Mouse (Mus musculus) kidney, embryonic 14.5 days (tissue): ENCODE results near the gene Irf8. TPM values are rescaled to one million over a fixed set of nuclear protein-coding genes. Genes with fewer than 3 reads are reported as not detected.

Experiments
- ATAC-seq: fragments of 200-750 bp; cut with Nextera tagmentation; 2 replicates; pipeline ENCODE4 v1.8.0; 2017; ENCODE audit warnings: moderate number of reproducible peaks, mild to moderate bottlenecking, moderate TSS enrichment, moderate library complexity; ENCODE audit not compliant: low FRiP score, low TSS enrichment
- H3K27ac ChIP-seq: fragments of 300-500 bp; sonication (generic); 2 replicates; pipeline ENCODE4 v1.5.1; 2014; ENCODE audit warnings: low read depth, mild to moderate bottlenecking, low read length, moderate library complexity, mixed read lengths
- H3K27me3 ChIP-seq: fragments of 300-500 bp; sonication (generic); 2 replicates; pipeline ENCODE4 v1.6.1; 2014; ENCODE audit warnings: mild to moderate bottlenecking, low read length; ENCODE audit not compliant: control insufficient read depth, insufficient read depth
- H3K36me3 ChIP-seq: fragments of 300-500 bp; sonication (generic); 2 replicates; pipeline ENCODE4 v1.6.1; 2014; ENCODE audit warnings: low read length, mixed read lengths; ENCODE audit not compliant: control insufficient read depth, insufficient read depth
- H3K4me1 ChIP-seq: fragments of 300-500 bp; sonication (generic); 2 replicates; pipeline ENCODE4 v1.6.1; 2014; ENCODE audit warnings: low read length, mixed read lengths; ENCODE audit not compliant: control insufficient read depth, insufficient read depth
- H3K4me2 ChIP-seq: fragments of 300-500 bp; sonication (generic); replicated peaks from 2 replicates; pipeline ENCODE4 v1.6.1; 2014; ENCODE audit warnings: low read depth, mild to moderate bottlenecking, low read length
- H3K4me3 ChIP-seq: fragments of 300-500 bp; sonication (generic); 2 replicates; pipeline ENCODE4 v1.5.1; 2014; ENCODE audit warnings: mild to moderate bottlenecking, low read length
- H3K9ac ChIP-seq: fragments of 300-500 bp; sonication (generic); 2 replicates; pipeline ENCODE4 v1.6.1; 2014; ENCODE audit warnings: low read depth, mild to moderate bottlenecking, low read length, moderate library complexity
- H3K9me3 ChIP-seq: fragments of 300-500 bp; sonication (generic); 2 replicates; pipeline ENCODE4 v1.6.1; 2016; ENCODE audit warnings: low read length; ENCODE audit not compliant: control insufficient read depth
- WGBS: fragments of 180-500 bp; shearing (Covaris S2); extraction: QIAGEN DNeasy Blood & Tissue Kit; methylation state at CpG from one replicate; pipeline ENCODE4 v1.1.7; 2014; 5-methylcytosine and 5-hydroxymethylcytosine counted together
- polyA plus RNA-seq: library from polyadenylated mRNA; unstranded; fragments of >200 nt; fragmentation: Nextera tagmentation; extraction: Ambion mirVana; gene quantifications from 2 replicates; pipeline ENCODE4 v1.2.1, GENCODE M21; 2014

Gene Irf8
- polyA plus RNA-seq, 1 experiment from 2014 or later: 5.6 TPM

DNA sequence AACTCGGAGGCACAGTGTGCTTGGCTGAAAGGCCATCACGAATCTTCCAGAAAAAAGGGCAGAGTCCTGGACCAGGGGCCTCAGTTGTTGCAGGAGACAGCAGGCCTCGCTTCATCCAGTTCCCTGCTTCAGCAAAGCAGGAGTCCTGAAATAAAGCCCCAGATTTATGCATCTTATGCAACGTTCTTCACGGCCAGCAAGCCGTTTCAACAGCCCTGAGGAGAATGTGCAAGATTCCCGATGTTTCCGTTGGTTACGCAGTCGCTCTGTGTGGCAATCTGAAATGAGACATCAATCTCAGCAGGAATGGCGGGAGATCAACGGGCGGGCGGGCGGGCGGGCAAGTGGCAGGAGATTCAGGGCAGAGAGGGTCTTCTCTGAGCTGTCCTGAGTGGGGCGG lies 4.8 kb downstream of the Irf8 start:
- no peaks in the 10 kb centered on the region for H3K36me3 ChIP-seq

DNA sequence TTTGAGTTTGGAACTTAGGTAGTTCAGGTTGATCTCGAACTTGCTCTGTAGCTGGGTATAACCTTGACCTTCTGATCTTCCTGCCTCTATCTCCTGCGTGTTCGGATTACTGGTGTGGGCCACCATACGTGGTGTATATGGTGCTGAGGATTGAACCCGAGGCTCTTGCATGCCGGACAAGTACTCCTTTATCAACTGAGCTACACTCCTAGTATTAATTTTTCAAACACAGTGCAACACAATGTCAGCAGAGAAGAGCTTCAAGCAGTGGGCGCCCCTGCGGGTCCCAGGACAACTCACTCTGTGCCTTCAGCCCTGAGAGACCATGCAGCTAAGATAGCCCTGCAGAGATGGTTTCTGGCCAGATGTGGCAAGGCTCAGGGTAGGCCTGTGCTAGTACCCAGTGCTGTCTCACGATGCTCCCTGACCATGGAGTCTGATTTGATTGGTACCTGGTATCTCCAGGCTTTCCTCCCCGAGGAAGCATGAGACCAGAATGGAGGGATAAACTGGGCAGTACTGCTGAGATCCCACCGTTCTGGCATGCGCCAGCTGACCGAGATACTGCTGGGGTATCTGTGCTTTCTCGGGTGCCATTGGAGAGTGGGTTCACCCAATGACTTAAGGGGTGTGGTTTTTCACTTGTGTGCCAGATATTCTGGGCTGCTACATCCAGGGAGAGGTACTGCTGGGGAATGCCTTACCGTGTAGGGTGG lies 5.8 kb downstream of the Irf8 start:
- no peaks in the 10 kb centered on the region for H3K36me3 ChIP-seq
- H3K27me3 ChIP-seq: 0 out of 2 replicates have a peak, but pooled peaks cover 5% of the 10 kb centered on the region
- no peak overlapping the region for H3K27ac ChIP-seq
- H3K9ac ChIP-seq: no peak overlapping the region
- ATAC-seq: no peak
- 94% methylated on average over 15 of the region's 15 CpGs for WGBS
- H3K4me3 ChIP-seq: no peak overlapping the region
- H3K4me1 ChIP-seq: peaks cover 20% of the 10 kb centered on the region
- no peak overlapping the region for H3K4me2 ChIP-seq
- no peaks in the 10 kb centered on the region for H3K9me3 ChIP-seq

More for the DNA sequence above, 4.8 kb downstream of the Irf8 start:
- no peak for ATAC-seq
- WGBS: 87% methylated on average over 17 of the region's 17 CpGs
- Histone ChIP-seq H3K4me2 (no peak overlapping the region), H3K27ac (no peak overlapping the region), H3K4me3 (no peak overlapping the region), H3K9ac (no peak overlapping the region), H3K9me3 (no peaks in the 10 kb centered on the region), H3K4me1 (peaks cover 18% of the 10 kb centered on the region), H3K27me3 (0 out of 2 replicates have a peak, but pooled peaks cover 6% of the 10 kb centered on the region)

DNA sequence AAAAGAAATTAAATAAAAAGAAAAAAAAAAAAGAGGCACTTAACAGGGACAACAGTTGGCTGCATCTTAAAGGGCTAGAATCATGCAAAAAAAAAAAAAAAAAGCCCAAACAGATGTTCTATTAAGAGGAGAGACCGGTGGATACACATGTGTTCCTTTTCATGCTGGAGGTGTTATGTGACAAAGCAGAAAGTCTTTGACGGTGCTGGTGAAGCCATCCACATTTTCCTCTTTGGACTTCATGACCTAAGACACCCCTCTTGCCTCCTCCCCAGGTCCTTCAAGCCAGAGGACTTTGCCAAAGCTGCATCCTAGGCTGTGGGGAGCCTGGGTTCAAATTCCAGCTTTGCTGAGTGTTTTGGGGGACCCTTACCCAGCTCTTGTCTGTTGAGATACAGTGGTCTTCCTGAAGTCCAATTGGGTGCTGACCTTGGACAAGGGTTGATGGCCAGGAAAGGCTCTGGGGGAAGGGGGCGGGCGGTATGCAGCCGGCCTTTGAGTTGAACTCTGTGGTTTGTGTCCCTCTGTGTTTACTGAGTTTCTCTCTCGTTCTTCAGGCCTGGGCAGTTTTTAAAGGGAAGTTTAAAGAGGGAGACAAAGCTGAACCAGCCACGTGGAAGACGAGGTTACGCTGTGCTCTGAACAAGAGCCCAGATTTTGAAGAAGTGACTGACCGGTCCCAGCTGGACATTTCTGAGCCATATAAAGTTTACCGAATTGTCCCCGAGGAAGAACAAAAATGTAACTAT lies 7.2 kb downstream of the Irf8 start:
- Histone ChIP-seq H3K4me3 (no peak overlapping the region), H3K9ac (no peak overlapping the region), H3K9me3 (no peaks in the 10 kb centered on the region), H3K4me1 (peaks cover 23% of the 10 kb centered on the region), H3K27ac (peak overlapping the region; percentile 65), H3K4me2 (no peak overlapping the region), H3K27me3 (no peaks in the 10 kb centered on the region), H3K36me3 (no peaks in the 10 kb centered on the region)
- no peak for ATAC-seq
- 57% methylated on average over 12 of the region's 12 CpGs for WGBS

DNA sequence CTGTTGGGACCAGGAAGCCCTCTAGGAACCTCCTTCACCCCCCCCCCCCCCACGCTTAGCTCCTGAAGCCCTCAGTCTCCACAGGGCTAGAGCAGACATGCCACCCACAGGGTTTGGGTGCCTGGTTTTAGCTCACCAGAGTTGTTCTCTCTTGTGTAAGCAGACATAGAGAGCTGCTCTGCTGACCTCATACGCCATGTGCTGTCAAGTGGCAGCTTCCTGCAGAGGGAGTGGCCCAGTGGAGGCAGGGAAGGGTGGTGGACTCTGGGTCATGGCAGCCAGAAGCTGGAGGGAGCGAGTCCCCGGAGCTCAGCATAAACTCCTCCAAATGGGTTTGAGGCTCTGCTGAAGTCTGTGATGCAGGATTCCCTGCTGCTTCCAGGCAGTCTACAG lies 7.7 kb downstream of the Irf8 start:
- H3K4me3 ChIP-seq: no peak overlapping the region
- no peaks in the 10 kb centered on the region for H3K36me3 ChIP-seq
- ATAC-seq: no peak; the same call in 1 of the 2 replicates
- 40% methylated on average over 4 of the region's 4 CpGs for WGBS
- no peaks in the 10 kb centered on the region for H3K9me3 ChIP-seq
- peak overlapping the region; percentile 65 for H3K27ac ChIP-seq
- H3K9ac ChIP-seq: peak overlapping the region; percentile 23; the same call in 1 of the 2 replicates
- no peaks in the 10 kb centered on the region for H3K27me3 ChIP-seq
- peaks cover 23% of the 10 kb centered on the region for H3K4me1 ChIP-seq
- H3K4me2 ChIP-seq: no peak overlapping the region

DNA sequence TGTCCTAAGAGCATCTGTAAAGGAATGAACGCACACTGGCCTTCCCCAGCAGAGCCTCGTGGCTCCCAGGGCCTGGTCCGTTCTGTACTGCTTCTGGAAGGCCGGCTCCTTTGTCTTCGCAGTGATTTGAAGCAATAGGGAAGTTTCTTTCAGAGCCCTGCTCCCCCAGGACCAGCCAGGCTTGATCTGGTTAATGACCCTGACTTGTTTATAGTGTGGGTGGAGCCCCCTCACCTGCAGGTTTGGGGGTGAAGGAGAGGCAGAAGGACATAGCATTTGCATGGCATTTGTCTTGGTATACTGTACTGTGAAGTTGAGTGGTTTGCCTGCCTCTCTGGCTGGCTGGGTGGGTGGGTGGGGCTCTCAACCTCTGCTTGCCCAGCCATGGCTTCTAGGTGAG lies 8.3 kb downstream of the Irf8 start:
- Histone ChIP-seq H3K4me1 (peaks cover 23% of the 10 kb centered on the region), H3K27me3 (no peaks in the 10 kb centered on the region), H3K4me3 (no peak overlapping the region), H3K27ac (peak overlapping the region; percentile 65), H3K36me3 (no peaks in the 10 kb centered on the region), H3K4me2 (no peak overlapping the region), H3K9ac (no peak overlapping the region), H3K9me3 (no peaks in the 10 kb centered on the region)
- 54% methylated on average over 5 of the region's 5 CpGs for WGBS
- ATAC-seq: no peak

DNA sequence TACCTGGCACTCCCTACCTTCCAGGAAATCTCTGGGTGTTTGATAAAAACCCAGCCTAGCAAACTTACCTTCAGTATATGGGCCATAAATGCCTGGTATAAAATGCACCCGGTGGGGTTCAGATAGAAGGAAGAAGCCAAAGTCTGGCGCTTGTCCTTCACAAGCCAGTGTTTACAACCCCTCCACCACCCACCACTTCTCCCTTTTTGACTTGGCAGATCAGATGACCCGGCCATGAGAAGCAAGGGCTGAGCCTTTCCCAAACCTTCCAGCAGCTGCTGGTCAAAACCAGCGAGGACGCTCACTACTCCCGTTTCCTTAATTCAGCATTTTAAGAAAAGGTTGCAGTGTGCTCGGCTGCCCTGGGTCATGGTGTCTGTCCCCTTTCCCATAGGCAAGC lies 9.1 kb downstream of the Irf8 start:
- Histone ChIP-seq H3K4me3 (no peak overlapping the region), H3K27ac (no peak overlapping the region), H3K36me3 (no peaks in the 10 kb centered on the region), H3K9ac (no peak overlapping the region), H3K9me3 (no peaks in the 10 kb centered on the region), H3K4me2 (no peak overlapping the region), H3K27me3 (no peaks in the 10 kb centered on the region), H3K4me1 (peaks cover 23% of the 10 kb centered on the region)
- no peak for ATAC-seq
- 36% methylated on average over 7 of the region's 7 CpGs for WGBS

DNA sequence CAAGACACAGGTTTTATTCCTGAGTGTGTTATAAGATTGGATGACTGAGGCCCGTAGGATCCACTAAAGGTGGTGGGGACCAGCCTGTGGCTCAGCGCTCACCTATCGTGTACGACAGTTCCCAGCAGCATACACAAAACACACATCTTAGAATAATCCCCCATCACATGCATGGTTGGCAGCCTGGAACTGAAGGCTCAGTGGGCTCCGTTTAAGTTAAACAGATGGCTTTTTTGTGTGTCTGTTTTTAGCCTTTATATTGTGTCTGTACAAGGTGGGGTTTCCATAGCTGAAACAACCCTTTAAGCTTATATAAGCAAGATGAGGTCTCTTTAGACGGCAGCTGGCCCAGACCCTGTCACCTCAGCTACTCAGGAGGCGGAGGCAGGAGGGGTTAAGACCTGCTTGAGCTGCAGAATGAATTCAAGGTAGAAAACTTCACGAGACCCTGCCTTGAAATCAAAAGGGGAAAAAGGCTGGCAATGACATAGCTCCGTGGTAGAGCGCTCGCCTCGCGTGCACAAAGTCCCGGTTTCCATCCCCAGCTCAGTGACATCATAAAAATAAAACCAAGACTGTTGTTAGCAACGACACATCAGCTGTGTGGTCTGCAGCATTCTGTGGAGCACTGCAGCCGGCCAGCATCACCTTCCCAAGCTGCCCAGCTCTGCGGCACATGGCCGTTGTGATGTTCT lies 10.0 kb downstream of the Irf8 start:
- Histone ChIP-seq H3K27me3 (no peaks in the 10 kb centered on the region), H3K4me1 (peaks cover 27% of the 10 kb centered on the region), H3K4me3 (no peak overlapping the region), H3K36me3 (no peaks in the 10 kb centered on the region), H3K9ac (no peak overlapping the region), H3K4me2 (no peak overlapping the region), H3K27ac (no peak overlapping the region), H3K9me3 (no peaks in the 10 kb centered on the region)
- no peak for ATAC-seq
- WGBS: 60% methylated on average over 18 of the region's 18 CpGs

DNA sequence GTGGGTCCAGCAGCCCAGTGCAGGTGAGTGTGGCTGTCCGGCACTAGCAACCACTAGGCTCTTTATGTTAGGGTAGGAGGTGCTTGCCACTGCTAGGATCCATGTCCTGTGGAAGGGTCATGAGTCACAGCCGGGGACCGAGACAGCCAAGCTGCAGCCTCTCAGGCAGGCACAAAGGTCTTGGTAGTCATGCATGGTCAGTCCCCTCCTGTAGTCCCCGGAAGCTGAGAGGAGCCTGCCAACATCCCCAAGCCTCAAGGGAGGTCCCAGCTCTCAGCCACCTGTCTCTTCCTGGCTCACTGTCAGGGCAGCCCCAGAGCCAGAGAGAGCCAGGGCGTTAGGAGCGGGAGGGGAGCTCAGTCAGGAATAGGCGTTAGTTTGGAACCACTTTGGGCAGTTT lies 11.1 kb downstream of the Irf8 start:
- peaks cover 37% of the 10 kb centered on the region for H3K4me1 ChIP-seq
- no peak for ATAC-seq

DNA sequence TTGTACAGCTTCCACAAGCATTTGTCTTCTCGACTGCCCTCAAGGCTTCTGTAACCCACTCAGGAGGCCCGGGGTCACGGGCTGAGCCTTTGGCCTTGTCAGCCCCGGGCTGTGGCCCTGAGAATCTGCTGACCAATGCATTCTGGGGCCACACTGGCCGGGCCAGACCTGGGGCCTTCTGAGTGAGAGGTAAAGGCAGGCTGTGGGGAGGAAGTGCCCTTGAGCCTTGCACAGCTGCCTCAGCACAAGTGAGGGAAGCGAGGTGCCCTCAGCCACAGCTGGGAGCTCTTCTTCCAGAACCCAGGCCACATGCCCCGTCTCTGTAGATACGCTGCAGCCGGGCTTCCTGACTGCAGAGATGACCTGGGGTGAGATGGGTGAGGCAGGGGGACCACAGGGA lies 14.5 kb downstream of the Irf8 start:
- H3K9me3 ChIP-seq: no peaks in the 10 kb centered on the region
- H3K27me3 ChIP-seq: no peaks in the 10 kb centered on the region
- no peak overlapping the region for H3K4me2 ChIP-seq
- H3K36me3 ChIP-seq: no peaks in the 10 kb centered on the region
- no peak for ATAC-seq
- no peak overlapping the region for H3K4me3 ChIP-seq
- H3K9ac ChIP-seq: no peak overlapping the region
- 73% methylated on average over 9 of the region's 9 CpGs for WGBS
- peaks cover 34% of the 10 kb centered on the region for H3K4me1 ChIP-seq
- no peak overlapping the region for H3K27ac ChIP-seq

More for the DNA sequence above, 11.1 kb downstream of the Irf8 start:
- no peaks in the 10 kb centered on the region for H3K36me3 ChIP-seq
- no peak overlapping the region for H3K4me3 ChIP-seq
- WGBS: 59% methylated on average over 7 of the region's 7 CpGs
- no peaks in the 10 kb centered on the region for H3K9me3 ChIP-seq
- no peak overlapping the region for H3K4me2 ChIP-seq
- H3K27ac ChIP-seq: no peak overlapping the region
- H3K27me3 ChIP-seq: no peaks in the 10 kb centered on the region
- no peak overlapping the region for H3K9ac ChIP-seq
